In the genomic region with DNA sequence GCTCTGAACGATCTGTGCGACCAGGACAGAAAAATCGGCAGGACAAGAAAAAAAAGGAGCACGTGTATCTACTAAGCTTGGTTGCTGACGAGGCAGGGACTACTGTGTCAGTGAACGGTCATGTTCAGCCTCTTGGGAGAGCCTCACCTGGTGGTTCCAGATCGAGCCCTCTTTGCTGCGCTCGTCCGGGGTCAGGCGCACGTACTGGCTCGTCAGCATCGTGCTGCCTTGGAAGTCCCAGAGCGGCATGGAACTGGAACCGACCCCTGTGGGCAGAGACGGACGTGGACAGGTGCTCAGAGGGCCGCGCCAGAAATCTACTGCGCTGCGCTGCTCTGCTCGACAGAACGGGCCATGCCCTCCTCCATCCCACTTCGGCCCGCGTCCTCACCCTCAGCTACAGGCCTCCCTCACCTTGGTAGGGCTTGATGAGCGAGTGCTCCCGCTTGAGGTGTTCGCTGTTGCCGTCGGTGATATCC, we compare ENCODE assay signal across 9 mouse cellular contexts. TPM values are rescaled to one million over a fixed set of nuclear protein-coding genes. Genes with fewer than 3 reads are reported as not detected.
A peak's percentile ranks its signal among the peaks of the same experiment; 100 is the strongest.
DNase-seq lines count a peak whose midpoint lies in the region; ATAC-seq and TF ChIP-seq lines count a peak whose summit lies in the region.
"Had no signal": no experiment of that assay in that cellular context is flagged by ENCODE, and none has a peak within 500 bp of the region (broad histone marks: within the 10 kb centered on the region; RNA-seq: fewer than 3 reads in every experiment).

No protein-coding gene starts in this region.

- H3K9me3 ChIP-seq in ES-E14 (ENCODE audit: control insufficient read depth, insufficient read depth, low read depth, low read length) = no peaks in the 10 kb centered on the region
- no peaks in the 10 kb centered on the region for H3K9me3 ChIP-seq in embryonic facial prominence, embryonic 11.5 days (replicated peaks; ENCODE audit: control insufficient read depth, low read length)
- H3K9me3 ChIP-seq in hindbrain, embryonic 16.5 days (ENCODE audit: control insufficient read depth, low read length) = no peaks in the 10 kb centered on the region
- no peaks in the 10 kb centered on the region for H3K9me3 ChIP-seq in midbrain, embryonic 10.5 days (replicated peaks)

- peak overlapping the region; percentile 74 for H3K4me2 ChIP-seq in embryonic facial prominence, embryonic 11.5 days (ENCODE audit: low read depth, low read length)
- peak overlapping the region; percentile 74 for H3K4me2 ChIP-seq in hindbrain, embryonic 16.5 days (ENCODE audit: low read length)

- H3K4me3 ChIP-seq in ES-E14 (ENCODE audit: insufficient read depth in 1 of 2, low read depth in 1 of 2, low read length in 2 of 2, poor library complexity in 1 of 2, severe bottlenecking in 1 of 2) = peak overlapping the region; percentile 86 to 93
- H3K4me3 ChIP-seq in embryonic facial prominence, embryonic 11.5 days (ENCODE audit: low read depth, low read length) = peak overlapping the region; percentile 98
- peak overlapping the region; percentile 70 for H3K4me3 ChIP-seq in hindbrain, embryonic 16.5 days (ENCODE audit: low read length)
- peak overlapping the region; percentile 97 for H3K4me3 ChIP-seq in midbrain, embryonic 10.5 days

- DNase-seq in kidney, adult 8-10 months = peak; percentile 29 to 30
- no peak for DNase-seq in kidney, adult 11 months
- no peak for DNase-seq in ES-E14 (ENCODE audit: low read depth, low spot score)
- DNase-seq in embryonic facial prominence, embryonic 11.5 days (ENCODE audit: low spot score) = peak; percentile 3
- DNase-seq in midbrain, embryonic 10.5 days (ENCODE audit: low spot score) = no peak
- DNase-seq in layer of hippocampus, postnatal 25 days (ENCODE audit: extremely low spot score in 1 of 2, low spot score in 1 of 2) = no peak
- DNase-seq in right cerebral cortex, postnatal 36 days (ENCODE audit: low spot score in 2 of 2) = no peak

- H3K27me3 ChIP-seq in embryonic facial prominence, embryonic 11.5 days (ENCODE audit: control insufficient read depth, insufficient read depth, low read length) = no peaks in the 10 kb centered on the region; the same call in 1 of the 2 replicates
- H3K27me3 ChIP-seq in hindbrain, embryonic 16.5 days (replicated peaks; ENCODE audit: control insufficient read depth, insufficient read depth, low read length) = no peaks in the 10 kb centered on the region; the same call in 1 of the 2 replicates
- H3K27me3 ChIP-seq in midbrain, embryonic 10.5 days (ENCODE audit: low read depth, poor library complexity, severe bottlenecking) = no peaks in the 10 kb centered on the region

- under 1% methylated on average over 32 of the region's 32 CpGs for WGBS in embryonic facial prominence, embryonic 11.5 days
- 1% methylated on average over 31 of the region's 32 CpGs for WGBS in hindbrain, embryonic 16.5 days
- WGBS in midbrain, embryonic 10.5 days = 1% methylated on average over 32 of the region's 32 CpGs

- H3K27ac ChIP-seq in ES-E14 (ENCODE audit: insufficient read depth, low read depth, low read length, poor library complexity, severe bottlenecking) = peak overlapping the region; percentile 66
- peak overlapping the region; percentile 80 for H3K27ac ChIP-seq in embryonic facial prominence, embryonic 11.5 days (replicated peaks; ENCODE audit: low read depth, low read length)
- H3K27ac ChIP-seq in hindbrain, embryonic 16.5 days (ENCODE audit: low read depth, low read length) = peak overlapping the region; percentile 76
- peak overlapping the region; percentile 93 for H3K27ac ChIP-seq in midbrain, embryonic 10.5 days (replicated peaks)

- peaks cover 16% of the 10 kb centered on the region for H3K36me3 ChIP-seq in ES-E14 (ENCODE audit: control insufficient read depth, insufficient read depth, low read length, poor library complexity, severe bottlenecking)
- H3K36me3 ChIP-seq in embryonic facial prominence, embryonic 11.5 days (replicated peaks; ENCODE audit: control insufficient read depth, insufficient read depth, low read depth, low read length) = no peaks in the 10 kb centered on the region
- H3K36me3 ChIP-seq in hindbrain, embryonic 16.5 days (ENCODE audit: control insufficient read depth, insufficient read depth, low read length) = peaks cover 7% of the 10 kb centered on the region; the same call in 1 of the 2 replicates
- H3K36me3 ChIP-seq in midbrain, embryonic 10.5 days = peaks cover 42% of the 10 kb centered on the region

- ATAC-seq in embryonic facial prominence, embryonic 11.5 days (replicated peaks; ENCODE audit: insufficient number of reproducible peaks, low FRiP score, low TSS enrichment, low read depth) = peak; percentile 46
- ATAC-seq in hindbrain, embryonic 16.5 days = peak; percentile 41

- peak overlapping the region; percentile 95 for H3K9ac ChIP-seq in ES-E14 (ENCODE audit: insufficient read depth, low read depth, low read length, poor library complexity, severe bottlenecking)
- peak overlapping the region; percentile 87 for H3K9ac ChIP-seq in embryonic facial prominence, embryonic 11.5 days (replicated peaks; ENCODE audit: low read length)
- H3K9ac ChIP-seq in hindbrain, embryonic 16.5 days (ENCODE audit: low read depth, low read length) = peak overlapping the region; percentile 70

- in situ Hi-C loops in ES-E14 (cut with MboI; ENCODE audit: low sequenced_read_pairs in 2 of 2, unreplicated experiment in 2 of 2) = no loop called here

- peaks cover 2 to 12% of the 10 kb centered on the region in 2 experiments; a peak in 3 of 4 replicates for H3K4me1 ChIP-seq in ES-E14 (ENCODE audit: control insufficient read depth in 2 of 2, insufficient read depth in 2 of 2, low read length in 2 of 2, poor library complexity in 1 of 2)
- no peaks in the 10 kb centered on the region; the same call in 1 of the 2 replicates for H3K4me1 ChIP-seq in embryonic facial prominence, embryonic 11.5 days (ENCODE audit: control insufficient read depth, insufficient read depth, low read length)
- peaks cover 18% of the 10 kb centered on the region for H3K4me1 ChIP-seq in hindbrain, embryonic 16.5 days (ENCODE audit: control insufficient read depth, insufficient read depth, low read depth, low read length)
- H3K4me1 ChIP-seq in midbrain, embryonic 10.5 days = peaks cover 25% of the 10 kb centered on the region

TF ChIP-seq in ES-E14, 5 proteins besides CTCF, POLR2A, EP300 and RAD21:
- no peak for TF ChIP-seq HCFC1 (IDR thresholded peaks at IDR 0.05; ENCODE audit: borderline replicate concordance, insufficient read depth, low read length)
- TF ChIP-seq CHD2 (IDR thresholded peaks at IDR 0.05; ENCODE audit: low read depth, low read length) = no peak
- TF ChIP-seq ZC3H11A (IDR thresholded peaks at IDR 0.05; ENCODE audit: borderline replicate concordance, low read depth, low read length) = no peak
- no peak for TF ChIP-seq MAFK (IDR thresholded peaks at IDR 0.05; ENCODE audit: insufficient read depth, low read depth, low read length)
- TF ChIP-seq ZNF384 (IDR thresholded peaks at IDR 0.05; ENCODE audit: low read depth, low read length) = no peak

RNA-seq across cellular contexts. Expression of a gene that starts 0.6 kb away (rescaled TPM):
- total RNA-seq in ES-E14 (2012; rRNA removed) = 195 and 272 TPM in 2 replicates
- polyA plus RNA-seq in embryonic facial prominence, embryonic 11.5 days (2014; fragmentation: Nextera tagmentation; extraction: Ambion mirVana) = 78.1 and 81.8 TPM in 2 replicates
- polyA plus RNA-seq in hindbrain, embryonic 16.5 days (2015; fragmentation: Nextera tagmentation; extraction: Ambion mirVana) = 44.9 and 51.5 TPM in 2 replicates
- polyA plus RNA-seq in midbrain, embryonic 10.5 days (2016; fragmentation: Nextera tagmentation; extraction: Ambion mirVana) = 105 and 107 TPM in 2 replicates
- total RNA-seq in layer of hippocampus, postnatal 25 days (2021) = 10 to 100 TPM; 58.4 to 61.0 TPM

RNA-seq across cellular contexts. Expression of a gene that starts 7.5 kb away (rescaled TPM):
- total RNA-seq in ES-E14 (2012; rRNA removed) = 0.62 and 1.4 TPM in 2 replicates
- polyA plus RNA-seq in embryonic facial prominence, embryonic 11.5 days (2014; fragmentation: Nextera tagmentation; extraction: Ambion mirVana) = 0.53 and 0.56 TPM in 2 replicates
- polyA plus RNA-seq in hindbrain, embryonic 16.5 days (2015; fragmentation: Nextera tagmentation; extraction: Ambion mirVana) = 0.27 and 0.44 TPM in 2 replicates
- polyA plus RNA-seq in midbrain, embryonic 10.5 days (2016; fragmentation: Nextera tagmentation; extraction: Ambion mirVana) = 0.41 and 0.52 TPM in 2 replicates
- 10 to 100 TPM; 94.5 to 98.2 TPM for total RNA-seq in layer of hippocampus, postnatal 25 days (2021)

RNA-seq across cellular contexts. Expression of a gene that starts 32.4 kb away (rescaled TPM):
- total RNA-seq in ES-E14 (2012; rRNA removed) = 12.5 and 19.8 TPM in 2 replicates
- polyA plus RNA-seq in embryonic facial prominence, embryonic 11.5 days (2014; fragmentation: Nextera tagmentation; extraction: Ambion mirVana) = 24.1 and 27.1 TPM in 2 replicates
- polyA plus RNA-seq in hindbrain, embryonic 16.5 days (2015; fragmentation: Nextera tagmentation; extraction: Ambion mirVana) = 10.9 and 12.4 TPM in 2 replicates
- polyA plus RNA-seq in midbrain, embryonic 10.5 days (2016; fragmentation: Nextera tagmentation; extraction: Ambion mirVana) = 24.2 and 28.1 TPM in 2 replicates
- total RNA-seq in layer of hippocampus, postnatal 25 days (2021) = 1 to 10 TPM; 1.2 to 2.4 TPM

RNA-seq across cellular contexts. Expression of a gene that starts 36.0 kb away (rescaled TPM):
- not detected in 2 replicates for total RNA-seq in ES-E14 (2012; rRNA removed)
- polyA plus RNA-seq in embryonic facial prominence, embryonic 11.5 days (2014; fragmentation: Nextera tagmentation; extraction: Ambion mirVana) = 0.14 TPM in 1 of 2 replicates, not detected in the other
- 0.05 TPM in 1 of 2 replicates, not detected in the other for polyA plus RNA-seq in hindbrain, embryonic 16.5 days (2015; fragmentation: Nextera tagmentation; extraction: Ambion mirVana)
- polyA plus RNA-seq in midbrain, embryonic 10.5 days (2016; fragmentation: Nextera tagmentation; extraction: Ambion mirVana) = not detected in 2 replicates
- not detected for total RNA-seq in layer of hippocampus, postnatal 25 days (2021)
- total RNA-seq: adrenal gland, postnatal 36 days had no signal

RNA-seq across cellular contexts. Expression of a gene that starts 40.3 kb away (rescaled TPM):
- 67.5 and 79.4 TPM in 2 replicates for total RNA-seq in ES-E14 (2012; rRNA removed)
- polyA plus RNA-seq in embryonic facial prominence, embryonic 11.5 days (2014; fragmentation: Nextera tagmentation; extraction: Ambion mirVana) = 84.8 and 104 TPM in 2 replicates
- polyA plus RNA-seq in hindbrain, embryonic 16.5 days (2015; fragmentation: Nextera tagmentation; extraction: Ambion mirVana) = 95.4 and 97.6 TPM in 2 replicates
- polyA plus RNA-seq in midbrain, embryonic 10.5 days (2016; fragmentation: Nextera tagmentation; extraction: Ambion mirVana) = 72.7 and 82.3 TPM in 2 replicates
- 10 to 100 TPM; 74.0 to 83.3 TPM for total RNA-seq in layer of hippocampus, postnatal 25 days (2021)

Comparison
In these comparisons a context has a peak if more than half of its experiments do, and no peak if none do; other contexts are left out.
1. DNase-seq: peak in kidney, adult 8-10 months (2 of 2) and embryonic facial prominence, embryonic 11.5 days (single experiment); none in kidney, adult 11 months (single experiment), ES-E14 (single experiment), midbrain, embryonic 10.5 days (single experiment), layer of hippocampus, postnatal 25 days (0 of 2) and right cerebral cortex, postnatal 36 days (0 of 2).
2. Peak in every context shown above with its lines, with median percentiles within 50 percentile points of each other: H3K27ac ChIP-seq, H3K4me3 ChIP-seq and H3K9ac ChIP-seq.